8 mouse cellular contexts compared by ENCODE assay signal in genomic region chr12:88360441-88361119, GRCm38 (mm10). TPM values are rescaled to one million over a fixed set of nuclear protein-coding genes. Genes with fewer than 3 reads are reported as not detected.
DNase-seq lines count a peak whose midpoint lies in the region; ATAC-seq and TF ChIP-seq lines count a peak whose summit lies in the region.

TSS of gene Adck1 (plus strand) at chr12:88360554.

- H3K9ac ChIP-seq in heart, embryonic 12.5 days, result peak within 1 kb of the TSS; percentile 87
- H3K9ac ChIP-seq in kidney, postnatal 0 days (ENCODE audit: low read depth, low read length), result peak within 1 kb of the TSS; percentile 61
- H3K9ac ChIP-seq in liver, embryonic 11.5 days (ENCODE audit: low read depth, low read length), result peak within 1 kb of the TSS; percentile 75
- peak within 1 kb of the TSS; percentile 26 for H3K9ac ChIP-seq in stomach, embryonic 14.5 days (replicated peaks; ENCODE audit: low read depth, low read length)

- H3K79me3 ChIP-seq in C2C12 (ENCODE audit: low read depth), result no peaks in the 10 kb centered on the region

- peaks cover 9% of the 10 kb centered on the region for H3K79me2 ChIP-seq in C2C12 (ENCODE audit: control insufficient read depth, insufficient read depth)

- no peak for TF ChIP-seq CTCF in C2C12 (IDR thresholded peaks at IDR 0.05; ENCODE audit: control insufficient read depth, insufficient read depth, insufficient read length)
- TF ChIP-seq CTCF in brain, embryonic 14.5 days (IDR thresholded peaks at IDR 0.05; ENCODE audit: borderline replicate concordance, extremely low read depth, insufficient read depth, insufficient read length), result peak; percentile 18; the same call in 1 of the 2 replicates
- TF ChIP-seq CTCF in kidney, postnatal 0 days (IDR thresholded peaks at IDR 0.05; ENCODE audit: low read depth), result no peak

- DNase-seq in brain, embryonic 14.5 days (ENCODE audit: low read depth), result peak; percentile 96
- peak; percentile 93 for DNase-seq in kidney, postnatal 0 days (ENCODE audit: low spot score)
- DNase-seq in liver, embryonic 11.5 days (ENCODE audit: low spot score), result peak; percentile 89
- peak; percentile 89 for DNase-seq in naive thymus-derived CD4-positive, alpha-beta T cell, adult 2 months (ENCODE audit: low read depth)

- H3K9me3 ChIP-seq in erythroblast, embryonic 14.5 days (ENCODE audit: control insufficient read depth, low read length), result no peaks in the 10 kb centered on the region
- H3K9me3 ChIP-seq in heart, embryonic 12.5 days (replicated peaks), result no peaks in the 10 kb centered on the region
- H3K9me3 ChIP-seq in kidney, postnatal 0 days (replicated peaks; ENCODE audit: low read length), result no peaks in the 10 kb centered on the region
- no peaks in the 10 kb centered on the region for H3K9me3 ChIP-seq in liver, embryonic 11.5 days (ENCODE audit: control insufficient read depth, low read length)
- H3K9me3 ChIP-seq in stomach, embryonic 14.5 days (ENCODE audit: control insufficient read depth, low read depth, low read length), result no peaks in the 10 kb centered on the region

- peak within 1 kb of the TSS; percentile 74 for H3K27ac ChIP-seq in heart, embryonic 12.5 days (ENCODE audit: poor library complexity, severe bottlenecking)
- peak within 1 kb of the TSS; percentile 67; the same call in 1 of the 2 replicates for H3K27ac ChIP-seq in kidney, postnatal 0 days
- peak within 1 kb of the TSS; percentile 61; the same call in 1 of the 2 replicates for H3K27ac ChIP-seq in liver, embryonic 11.5 days (ENCODE audit: low read depth, low read length)
- no peak within 1 kb of the TSS for H3K27ac ChIP-seq in stomach, embryonic 14.5 days (ENCODE audit: low read length)

- peak; percentile 21; the same call in 1 of the 2 replicates for TF ChIP-seq POLR2A in brain, embryonic 14.5 days (IDR thresholded peaks at IDR 0.05; ENCODE audit: borderline replicate concordance, extremely low read depth, insufficient read depth, insufficient read length, poor library complexity, severe bottlenecking)

- no peaks in the 10 kb centered on the region for H3K36me3 ChIP-seq in C2C12 (ENCODE audit: control insufficient read depth, insufficient read depth)
- H3K36me3 ChIP-seq in erythroblast, embryonic 14.5 days (ENCODE audit: control insufficient read depth), result no peaks in the 10 kb centered on the region
- H3K36me3 ChIP-seq in heart, embryonic 12.5 days, result no peaks in the 10 kb centered on the region
- H3K36me3 ChIP-seq in kidney, postnatal 0 days (ENCODE audit: insufficient read depth, low read length), result no peaks in the 10 kb centered on the region
- H3K36me3 ChIP-seq in liver, embryonic 11.5 days (ENCODE audit: control insufficient read depth, insufficient read depth, low read length), result no peaks in the 10 kb centered on the region
- H3K36me3 ChIP-seq in stomach, embryonic 14.5 days (ENCODE audit: control insufficient read depth, insufficient read depth, low read length), result no peaks in the 10 kb centered on the region

- under 1% methylated on average over 38 of the region's 38 CpGs for WGBS in heart, embryonic 12.5 days
- under 1% methylated on average over 38 of the region's 38 CpGs for WGBS in kidney, postnatal 0 days
- WGBS in liver, embryonic 11.5 days, result under 1% methylated on average over 38 of the region's 38 CpGs
- WGBS in stomach, embryonic 14.5 days, result under 1% methylated on average over 38 of the region's 38 CpGs

- peak within 1 kb of the TSS; percentile 84 for H3K4me2 ChIP-seq in heart, embryonic 12.5 days
- H3K4me2 ChIP-seq in kidney, postnatal 0 days (ENCODE audit: low read length), result peak within 1 kb of the TSS; percentile 74
- peak within 1 kb of the TSS; percentile 82 for H3K4me2 ChIP-seq in liver, embryonic 11.5 days
- peak within 1 kb of the TSS; percentile 53 for H3K4me2 ChIP-seq in stomach, embryonic 14.5 days (replicated peaks; ENCODE audit: low read depth, low read length)

- H3ac ChIP-seq in C2C12 (ENCODE audit: control insufficient read depth, insufficient read length, low read depth), result peak within 1 kb of the TSS; percentile 90

- peak; percentile 96 for ATAC-seq in heart, embryonic 12.5 days (ENCODE audit: insufficient number of reproducible peaks, low FRiP score)
- ATAC-seq in kidney, postnatal 0 days (replicated peaks; ENCODE audit: low FRiP score, low read depth), result peak; percentile 96
- ATAC-seq in liver, embryonic 11.5 days (replicated peaks; ENCODE audit: low FRiP score), result peak; percentile 97
- ATAC-seq in stomach, embryonic 14.5 days (ENCODE audit: insufficient number of reproducible peaks, insufficient read depth, low FRiP score, low read depth), result peak; percentile 92

- H3K4me3 ChIP-seq in C2C12 (ENCODE audit: insufficient read depth, poor library complexity, severe bottlenecking), result peak within 1 kb of the TSS; percentile 55
- peak within 1 kb of the TSS; percentile 77 for H3K4me3 ChIP-seq in erythroblast, embryonic 14.5 days (replicated peaks)
- peak within 1 kb of the TSS; percentile 76 for H3K4me3 ChIP-seq in heart, embryonic 12.5 days
- H3K4me3 ChIP-seq in kidney, postnatal 0 days (replicated peaks; ENCODE audit: low read depth, low read length), result peak within 1 kb of the TSS; percentile 60
- peak within 1 kb of the TSS; percentile 70 for H3K4me3 ChIP-seq in liver, embryonic 11.5 days (ENCODE audit: low read depth, low read length)
- H3K4me3 ChIP-seq in stomach, embryonic 14.5 days (ENCODE audit: low read depth, low read length), result peak within 1 kb of the TSS; percentile 52

- peaks cover 11% of the 10 kb centered on the region for H3K4me1 ChIP-seq in erythroblast, embryonic 14.5 days (ENCODE audit: control insufficient read depth)
- 0 out of 2 replicates have a peak, but pooled peaks cover 12% of the 10 kb centered on the region for H3K4me1 ChIP-seq in heart, embryonic 12.5 days (replicated peaks)
- no peaks in the 10 kb centered on the region for H3K4me1 ChIP-seq in kidney, postnatal 0 days (replicated peaks; ENCODE audit: insufficient read depth, low read length)
- no peaks in the 10 kb centered on the region for H3K4me1 ChIP-seq in liver, embryonic 11.5 days (replicated peaks; ENCODE audit: control insufficient read depth, insufficient read depth, low read length)
- no peaks in the 10 kb centered on the region for H3K4me1 ChIP-seq in stomach, embryonic 14.5 days (ENCODE audit: control insufficient read depth, insufficient read depth, low read length)

- H3K27me3 ChIP-seq in C2C12 (ENCODE audit: control insufficient read depth, insufficient read depth, insufficient read length), result no peaks in the 10 kb centered on the region
- H3K27me3 ChIP-seq in erythroblast, embryonic 14.5 days (ENCODE audit: control insufficient read depth), result no peaks in the 10 kb centered on the region
- H3K27me3 ChIP-seq in heart, embryonic 12.5 days (replicated peaks), result no peaks in the 10 kb centered on the region
- no peaks in the 10 kb centered on the region for H3K27me3 ChIP-seq in kidney, postnatal 0 days (ENCODE audit: insufficient read depth, low read length)
- H3K27me3 ChIP-seq in liver, embryonic 11.5 days (replicated peaks; ENCODE audit: control insufficient read depth, insufficient read depth, low read length), result no peaks in the 10 kb centered on the region
- H3K27me3 ChIP-seq in stomach, embryonic 14.5 days (ENCODE audit: control insufficient read depth, insufficient read depth, low read length), result no peaks in the 10 kb centered on the region

TF ChIP-seq in C2C12, 6 proteins besides CTCF, POLR2A, EP300 and RAD21:
- TF ChIP-seq MAX (IDR thresholded peaks at IDR 0.05), result peak; percentile 38
- no peak for TF ChIP-seq MYOD1 (IDR thresholded peaks at IDR 0.05; ENCODE audit: control insufficient read depth, insufficient read length, low read depth)
- TF ChIP-seq MYOG (IDR thresholded peaks at IDR 0.05; ENCODE audit: control insufficient read depth, extremely low read depth, insufficient read length), result no peak
- peak; percentile 72 for TF ChIP-seq USF1 (IDR thresholded peaks at IDR 0.05; ENCODE audit: low read depth)
- no peak for TF ChIP-seq CEBPB (IDR thresholded peaks at IDR 0.05; ENCODE audit: low read depth)
- no peak for TF ChIP-seq FOSL1 (IDR thresholded peaks at IDR 0.05; ENCODE audit: insufficient read depth, low read length, poor library complexity, severe bottlenecking)

RNA-seq across cellular contexts. Expression of gene Adck1, which starts in this region (rescaled TPM):
- 24.1 TPM for polyA plus RNA-seq in C2C12 (2012; fragmentation: generic; extraction: Trizol)
- polyA plus RNA-seq in brain, embryonic 14.5 days (2012; rRNA removed), result 35.2 and 43.8 TPM in 2 replicates
- 0.12 TPM in 1 of 2 replicates, not detected in the other for polyA plus RNA-seq in erythroblast, embryonic 14.5 days (2012)
- 17.2 and 19.6 TPM in 2 replicates for polyA plus RNA-seq in heart, embryonic 12.5 days (2016; fragmentation: Nextera tagmentation; extraction: Ambion mirVana)
- 24.8 and 25.6 TPM in 2 replicates for polyA plus RNA-seq in kidney, postnatal 0 days (2015; fragmentation: Nextera tagmentation; extraction: Ambion mirVana)
- 18.4 and 18.7 TPM in 2 replicates for polyA plus RNA-seq in liver, embryonic 11.5 days (2014; fragmentation: Nextera tagmentation; extraction: Ambion mirVana)
- polyA plus RNA-seq in stomach, embryonic 14.5 days (2014; fragmentation: Nextera tagmentation; extraction: Ambion mirVana), result 11.0 and 15.6 TPM in 2 replicates

Comparison
In these comparisons a context has a peak if more than half of its experiments do, and no peak if none do; other contexts are left out.
1. RNA of gene Adck1 (polyA plus RNA-seq): 35.2 to 43.8 TPM in brain, embryonic 14.5 days, 24.8 to 25.6 TPM in kidney, postnatal 0 days, 24.1 TPM in C2C12 (single experiment), 18.4 to 18.7 TPM in liver, embryonic 11.5 days, 17.2 to 19.6 TPM in heart, embryonic 12.5 days and 11.0 to 15.6 TPM in stomach, embryonic 14.5 days; 0.12 TPM in erythroblast, embryonic 14.5 days; every median in the first group is over 10 times any median in the second.
2. H3K9ac ChIP-seq: peak in every context shown above with its lines; median percentile 87 in heart, embryonic 12.5 days; 75 in liver, embryonic 11.5 days; 61 in kidney, postnatal 0 days; 26 in stomach, embryonic 14.5 days.
3. Peak in every context shown above with its lines, with median percentiles within 50 percentile points of each other: H3K4me3 ChIP-seq, DNase-seq, ATAC-seq and H3K4me2 ChIP-seq.